Mouse (Mus musculus): ENCODE data around the gene Psmd14. TPM values are rescaled to one million over a fixed set of nuclear protein-coding genes. Genes with fewer than 3 reads are reported as not detected.

Gene Psmd14
- total RNA-seq, 2 experiments from 2014 or later = 63.3 to 63.8 TPM

DNA sequence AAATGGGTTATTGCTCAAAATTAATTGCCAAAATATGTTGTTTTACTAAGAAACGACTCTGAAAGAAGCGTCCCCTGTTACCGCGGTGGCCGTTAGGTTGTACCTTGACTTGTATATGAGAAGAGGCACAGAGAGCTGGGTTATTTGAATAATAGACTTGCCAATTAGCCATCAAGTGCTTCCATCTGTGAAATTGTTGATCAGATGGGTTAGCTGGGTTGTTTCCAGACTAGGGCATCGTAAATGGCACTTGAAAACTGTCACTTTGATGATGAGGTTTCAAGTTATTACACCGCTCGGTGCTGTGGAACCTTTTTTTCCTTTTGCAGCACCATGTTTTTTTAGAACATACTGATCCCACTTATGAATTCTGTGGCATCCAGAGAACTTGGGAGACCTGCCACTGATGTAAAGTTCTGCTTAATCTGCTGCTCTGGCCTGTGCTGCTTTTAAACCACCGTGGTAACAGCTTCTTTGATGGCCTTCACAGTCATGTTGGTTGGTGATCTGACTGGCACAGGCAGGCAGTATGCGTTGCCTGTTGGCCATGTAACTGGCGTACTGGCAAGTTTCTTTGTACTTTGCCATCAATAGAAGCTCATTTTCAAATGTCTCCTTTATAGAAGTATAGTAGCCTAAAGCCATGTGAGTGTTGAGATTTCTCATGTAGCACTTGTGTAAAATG is 21.4 kb downstream of the Psmd14 start:
- intact Hi-C loops (cut with DNase I) = no loop called here
- no peak for DNase-seq
- no peak overlapping the region for H3K4me3 ChIP-seq
- no peak overlapping the region for H3K27ac ChIP-seq
- no peak for TF ChIP-seq CTCF (IDR thresholded peaks at IDR 0.05)

DNA sequence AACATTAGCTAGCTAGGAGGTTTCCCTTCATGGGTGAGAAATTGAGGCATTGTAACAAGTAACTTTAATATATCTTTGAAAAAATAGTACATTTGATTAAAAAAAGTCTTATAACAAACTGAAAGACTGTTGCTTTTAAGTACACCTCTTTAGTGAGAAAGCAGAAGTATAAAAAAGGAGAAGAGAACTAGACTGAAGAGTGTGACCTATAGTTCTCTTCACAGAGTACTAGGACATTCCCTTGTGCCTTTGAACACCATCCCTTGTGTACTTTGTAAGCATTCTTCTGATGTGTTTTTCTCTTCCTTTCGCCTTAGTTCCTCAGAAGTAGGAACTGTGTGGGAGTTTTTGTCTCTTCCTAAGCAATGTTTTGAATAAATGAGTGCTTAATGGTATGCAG is 22.7 kb downstream of the Psmd14 start:
- intact Hi-C loops (cut with DNase I) = no loop called here
- DNase-seq = no peak
- H3K4me3 ChIP-seq = no peak overlapping the region
- no peak overlapping the region for H3K27ac ChIP-seq
- no peak for TF ChIP-seq CTCF (IDR thresholded peaks at IDR 0.05)

DNA sequence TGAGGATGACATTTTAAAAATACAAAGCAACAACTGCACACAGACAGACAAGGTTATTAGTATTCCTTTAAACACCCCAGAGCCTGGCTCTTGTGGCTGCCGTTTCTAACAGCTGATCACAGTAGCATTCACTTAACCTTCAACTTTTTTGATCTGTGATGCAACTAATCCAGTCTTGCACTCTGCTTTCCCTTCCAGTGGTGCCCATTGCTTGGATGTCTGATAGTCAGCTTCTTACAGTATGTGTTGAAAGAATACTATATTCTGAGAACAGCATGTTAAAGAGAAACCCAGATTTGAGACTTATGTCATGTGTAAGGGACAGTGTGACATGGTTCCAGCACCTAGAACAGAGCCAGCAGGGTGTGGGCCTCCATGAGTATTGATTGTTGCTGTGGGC is 34.6 kb downstream of the Psmd14 start:
- H3K4me3 ChIP-seq = no peak overlapping the region
- no peak for DNase-seq
- intact Hi-C loops (cut with DNase I) = no loop called here
- H3K27ac ChIP-seq = no peak overlapping the region
- TF ChIP-seq CTCF (IDR thresholded peaks at IDR 0.05) = no peak

DNA sequence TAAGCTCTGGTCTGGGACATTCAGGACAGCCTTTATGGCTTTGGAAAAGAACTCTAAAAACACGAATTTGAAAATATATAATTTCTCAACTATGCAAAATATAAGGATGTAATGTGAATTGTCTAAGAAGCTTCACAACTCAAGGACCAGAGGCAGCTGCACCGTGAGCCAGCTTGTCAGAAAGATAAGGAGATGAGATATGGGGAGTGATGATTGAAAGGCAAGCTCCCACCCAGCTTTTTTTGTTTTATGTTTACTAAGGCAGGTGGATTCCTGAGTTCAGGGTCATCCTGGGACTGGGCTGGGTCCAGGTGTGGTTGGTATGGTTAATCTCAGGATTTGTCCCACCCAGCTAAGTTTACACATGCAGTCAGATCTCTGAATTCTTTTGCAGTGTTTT is 35.1 kb downstream of the Psmd14 start:
- Histone ChIP-seq H3K4me3 (no peak overlapping the region), H3K27ac (no peak overlapping the region)
- intact Hi-C loops (cut with DNase I) = no loop called here
- no peak for TF ChIP-seq CTCF (IDR thresholded peaks at IDR 0.05)
- DNase-seq = no peak

DNA sequence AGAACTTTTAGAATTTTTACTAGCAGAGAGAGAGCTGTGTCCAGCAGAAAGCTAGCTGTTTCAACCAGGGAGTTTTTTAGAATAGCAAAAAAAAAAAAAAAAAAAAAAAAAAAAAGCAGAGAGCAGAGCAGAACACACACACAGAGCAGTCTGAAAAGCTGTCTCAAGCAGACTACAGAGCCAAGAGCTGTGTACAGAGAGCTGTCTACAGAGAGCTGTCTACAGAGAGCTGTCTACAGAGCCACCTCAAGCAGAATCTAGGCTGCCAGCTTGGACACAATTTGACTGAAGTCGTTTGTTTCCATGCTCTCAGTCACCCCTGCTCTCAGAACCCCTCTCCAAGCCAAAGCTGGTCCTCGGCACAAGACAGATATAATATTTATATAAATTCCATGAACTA is 35.9 kb downstream of the Psmd14 start:
- no peak for DNase-seq
- H3K27ac ChIP-seq = no peak overlapping the region
- TF ChIP-seq CTCF (IDR thresholded peaks at IDR 0.05) = no peak
- no peak overlapping the region for H3K4me3 ChIP-seq
- intact Hi-C loops (cut with DNase I) = no loop called here

DNA sequence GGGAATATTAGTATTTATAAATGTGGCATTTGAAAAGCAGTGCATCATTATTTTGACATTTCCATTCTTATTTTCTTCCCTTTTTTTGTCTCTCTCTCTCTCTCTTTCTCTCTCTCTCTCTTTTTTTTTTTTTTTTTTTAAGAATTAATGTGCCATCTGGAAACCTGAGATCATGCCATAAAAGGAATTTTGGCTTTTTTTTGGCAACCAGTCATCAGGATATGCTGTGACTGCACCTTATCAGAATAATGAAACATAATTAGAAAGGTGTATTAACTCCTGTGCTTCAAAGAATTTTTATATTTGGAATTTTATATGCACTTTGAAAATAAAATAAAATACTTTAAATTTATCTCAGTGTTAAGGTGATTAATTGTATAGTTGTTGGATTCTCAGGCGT is 39.2 kb downstream of the Psmd14 start:
- TF ChIP-seq CTCF (IDR thresholded peaks at IDR 0.05) = no peak
- Histone ChIP-seq H3K4me3 (no peak overlapping the region), H3K27ac (no peak overlapping the region)
- intact Hi-C loops (cut with DNase I) = no loop called here
- no peak for DNase-seq

DNA sequence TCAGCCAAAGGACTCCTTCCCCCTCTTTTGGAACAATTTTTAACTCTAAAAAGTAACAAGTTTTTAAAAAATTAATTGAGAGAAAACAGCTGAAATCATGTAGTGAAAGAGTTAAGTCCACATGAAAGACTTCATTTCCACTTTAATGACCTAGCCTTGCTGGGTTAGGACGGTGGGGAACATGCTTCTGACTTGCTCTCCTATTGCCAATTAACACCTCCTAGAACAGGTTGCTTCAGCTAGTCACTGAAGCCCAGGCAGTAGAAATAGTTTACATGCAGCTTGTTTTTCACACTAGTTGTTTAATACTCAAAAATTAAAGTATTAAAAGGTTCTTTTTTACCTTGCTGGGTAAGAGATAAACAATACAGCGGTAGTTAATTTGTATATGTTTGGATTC is 39.8 kb downstream of the Psmd14 start:
- no peak for TF ChIP-seq CTCF (IDR thresholded peaks at IDR 0.05)
- intact Hi-C loops (cut with DNase I) = no loop called here
- no peak for DNase-seq
- no peak overlapping the region for H3K4me3 ChIP-seq
- no peak overlapping the region for H3K27ac ChIP-seq

DNA sequence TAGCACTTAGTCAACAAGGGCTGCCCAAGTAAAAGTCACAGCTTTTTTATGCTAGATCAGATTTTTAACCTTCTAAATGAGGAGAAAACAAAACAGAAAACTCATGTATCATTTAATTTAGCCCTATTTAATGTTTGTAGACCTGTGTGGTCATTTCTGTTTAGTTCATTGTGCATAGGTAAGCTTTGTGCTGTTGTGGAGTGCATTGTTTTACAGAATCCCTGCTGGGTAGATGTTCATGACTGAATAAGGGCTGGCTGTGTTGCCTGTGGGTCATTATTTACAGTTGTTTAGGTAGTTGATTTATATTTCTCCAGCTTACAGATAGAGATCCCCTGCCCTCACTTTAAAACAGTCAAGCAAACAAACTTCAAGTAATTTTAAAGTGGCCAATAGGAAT is 40.9 kb downstream of the Psmd14 start:
- no peak overlapping the region for H3K4me3 ChIP-seq
- DNase-seq = no peak
- intact Hi-C loops (cut with DNase I) = loop anchor here (1.0 kb wide), 1 partner anchor 14 kb away; no protein-coding TSS in a partner anchor
- no peak overlapping the region for H3K27ac ChIP-seq
- TF ChIP-seq CTCF (IDR thresholded peaks at IDR 0.05) = no peak

DNA sequence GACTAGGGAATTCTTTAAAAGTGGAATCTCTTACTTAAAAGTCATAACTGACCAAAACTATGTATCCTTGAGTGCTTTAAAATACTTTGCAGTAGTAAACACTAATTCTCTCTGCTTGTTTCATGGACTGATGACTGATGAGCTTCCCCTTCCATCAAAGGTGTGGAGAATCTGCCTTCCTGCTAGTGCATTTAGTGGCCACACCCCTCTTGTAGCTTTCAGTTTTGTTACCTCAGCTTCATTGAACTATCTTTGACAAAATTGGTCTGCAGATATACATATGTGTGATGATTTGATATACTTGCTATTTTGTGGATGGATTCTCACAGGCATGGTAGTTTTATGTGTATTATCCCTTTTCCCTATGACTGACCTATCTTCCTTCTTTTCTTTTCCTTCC is 43.5 kb downstream of the Psmd14 start:
- intact Hi-C loops (cut with DNase I) = no loop called here
- H3K4me3 ChIP-seq = no peak overlapping the region
- no peak for DNase-seq
- H3K27ac ChIP-seq = no peak overlapping the region
- TF ChIP-seq CTCF (IDR thresholded peaks at IDR 0.05) = no peak

DNA sequence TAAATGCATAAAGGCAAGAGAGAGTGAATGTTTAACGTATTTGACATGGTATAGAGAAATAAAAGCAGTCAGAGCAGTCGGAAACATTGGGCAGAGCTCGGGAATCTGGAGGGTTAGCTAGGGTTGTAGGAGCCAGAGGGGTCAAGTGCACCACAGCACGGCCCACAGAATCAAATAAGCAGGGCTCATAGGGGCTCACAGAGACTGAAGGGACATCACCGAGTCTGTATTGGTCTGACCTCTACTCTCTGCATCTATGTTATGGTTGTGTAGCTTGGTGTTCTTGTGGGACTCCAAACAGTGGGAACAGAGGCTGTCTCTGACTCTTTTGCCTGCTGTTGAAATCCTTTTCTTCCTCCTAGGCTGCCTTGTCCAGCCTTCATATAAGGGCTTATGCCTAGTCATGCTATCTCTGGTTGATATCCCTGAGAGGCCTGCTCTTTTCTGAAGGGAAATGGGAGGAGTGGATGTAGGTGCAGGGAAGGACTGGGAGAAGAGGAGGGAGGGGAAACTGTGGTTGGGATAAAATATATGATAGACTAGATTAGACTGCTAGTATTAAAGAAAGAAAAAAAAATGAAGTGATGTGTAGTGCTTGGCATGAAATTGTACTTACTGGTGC is 47.9 kb downstream of the Psmd14 start:
- TF ChIP-seq CTCF (IDR thresholded peaks at IDR 0.05) = no peak
- no peak overlapping the region for H3K27ac ChIP-seq
- intact Hi-C loops (cut with DNase I) = no loop called here
- DNase-seq = no peak
- H3K4me3 ChIP-seq = no peak overlapping the region

DNA sequence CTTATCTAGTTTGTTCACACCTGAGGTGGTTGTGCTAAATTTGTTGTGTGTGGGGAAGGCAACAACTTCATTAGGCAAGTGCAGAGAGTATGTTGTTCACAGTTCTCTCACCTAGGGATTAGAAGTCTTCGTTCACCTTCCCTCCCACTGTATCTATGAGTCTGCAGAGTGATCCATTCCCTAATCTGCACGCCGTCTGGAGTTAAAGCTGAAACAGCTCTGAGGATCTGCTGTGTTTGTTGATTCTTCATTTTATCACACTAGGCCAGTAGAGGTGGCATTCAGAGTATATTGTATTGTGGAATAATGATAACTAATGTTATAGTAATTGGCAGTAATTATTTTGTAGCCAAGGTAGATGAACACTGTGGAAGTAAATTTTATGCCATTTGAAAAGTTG is 48.5 kb downstream of the Psmd14 start:
- DNase-seq = no peak

DNA sequence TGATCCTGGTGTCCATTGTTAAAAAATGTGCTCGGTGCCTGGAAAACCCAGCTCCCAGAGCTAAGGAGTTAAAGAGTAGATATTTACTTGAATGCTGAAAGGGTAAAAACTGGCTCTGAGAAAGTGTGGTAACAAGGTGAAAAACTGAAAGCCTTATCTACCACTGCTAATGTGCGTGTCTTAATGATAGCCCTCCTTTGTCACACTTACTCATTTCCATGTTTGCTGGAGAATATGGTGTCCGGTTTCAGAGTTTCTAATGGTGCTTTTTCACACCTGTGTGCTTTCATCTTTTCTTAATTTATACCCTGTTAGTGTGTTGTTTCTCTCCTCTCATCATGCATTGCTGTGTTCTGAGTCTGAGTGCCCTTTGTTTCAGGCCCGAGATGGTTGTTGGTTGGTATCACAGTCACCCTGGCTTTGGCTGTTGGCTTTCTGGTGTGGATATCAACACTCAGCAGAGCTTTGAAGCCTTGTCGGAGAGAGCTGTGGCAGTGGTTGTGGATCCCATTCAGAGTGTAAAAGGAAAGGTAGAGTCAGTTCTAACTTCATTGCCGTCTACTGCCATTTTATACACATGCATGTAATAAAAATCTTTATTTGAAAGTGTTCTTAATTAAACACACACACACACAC is 53.1 kb downstream of the Psmd14 start:
- no peak overlapping the region for H3K4me3 ChIP-seq
- DNase-seq = no peak
- no peak overlapping the region for H3K27ac ChIP-seq
- no peak for TF ChIP-seq CTCF (IDR thresholded peaks at IDR 0.05)
- intact Hi-C loops (cut with DNase I) = no loop called here

More for the DNA sequence above, 48.5 kb downstream of the Psmd14 start:
- intact Hi-C loops (cut with DNase I) = no loop called here
- no peak overlapping the region for H3K27ac ChIP-seq
- H3K4me3 ChIP-seq = no peak overlapping the region
- TF ChIP-seq CTCF (IDR thresholded peaks at IDR 0.05) = no peak

DNA sequence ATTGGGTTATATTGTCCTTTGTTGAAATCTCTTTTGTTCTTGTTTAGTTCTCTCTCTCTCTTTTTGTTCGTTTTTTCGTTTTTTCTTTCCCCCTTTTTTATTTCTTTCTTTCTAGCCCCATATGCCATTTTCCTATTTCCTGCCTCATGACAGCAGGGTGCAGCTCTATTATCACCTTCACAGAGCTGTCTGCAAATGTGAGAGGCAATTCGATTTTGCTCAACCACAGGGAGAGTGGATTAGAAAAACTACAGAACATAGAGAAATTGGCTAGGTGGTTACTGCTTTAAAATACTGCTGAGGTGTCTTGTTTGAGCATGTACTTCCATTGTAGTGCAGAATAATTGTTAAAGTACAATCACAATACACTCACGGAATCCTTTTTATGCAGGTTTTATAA is 54.0 kb downstream of the Psmd14 start:
- no peak for DNase-seq
- Histone ChIP-seq H3K4me3 (no peak overlapping the region), H3K27ac (no peak overlapping the region)
- intact Hi-C loops (cut with DNase I) = no loop called here
- TF ChIP-seq CTCF (IDR thresholded peaks at IDR 0.05) = no peak

DNA sequence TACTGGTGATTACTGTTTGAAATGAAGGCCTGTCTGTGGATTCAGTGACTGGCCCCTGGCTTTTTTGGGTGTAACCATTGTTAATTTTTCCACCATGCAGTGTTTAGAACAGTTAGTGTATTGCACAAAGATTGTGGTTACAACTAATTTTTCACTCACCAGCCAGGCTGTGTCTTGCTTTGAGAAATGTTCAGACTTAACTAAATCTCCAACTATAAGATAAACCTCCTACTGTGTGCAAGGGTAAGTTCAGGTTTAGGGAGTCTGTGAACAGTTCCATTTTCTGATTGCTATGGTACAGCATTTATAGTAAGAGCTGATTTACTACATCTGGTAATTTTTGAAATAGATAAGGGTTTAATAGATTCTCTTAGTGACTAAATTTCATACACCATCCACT is 69.3 kb downstream of the Psmd14 start:
- intact Hi-C loops (cut with DNase I) = no loop called here
- Histone ChIP-seq H3K4me3 (no peak overlapping the region), H3K27ac (no peak overlapping the region)
- DNase-seq = no peak
- no peak for TF ChIP-seq CTCF (IDR thresholded peaks at IDR 0.05)
